13 mouse cellular contexts compared by ENCODE assay signal in genomic region chr7:100335921-100336320, GRCm38 (mm10). TPM values are rescaled to one million over a fixed set of nuclear protein-coding genes. Genes with fewer than 3 reads are reported as not detected.
"Had no signal": no experiment of that assay in that cellular context is flagged by ENCODE, and none has a peak within 500 bp of the region (broad histone marks: within the 10 kb centered on the region; RNA-seq: fewer than 3 reads in every experiment).

No protein-coding gene starts in this region.

- DNase-seq: gastrocnemius, adult 2 months; gastrocnemius, postnatal 10 days; gastrocnemius, postnatal 25 days; heart, adult 2 months; heart, postnatal 4 days; kidney, adult 18-20 months; kidney, adult 9 months; kidney, postnatal 14 days; kidney, postnatal 4 days; liver; liver, embryonic 13.5 days; liver, postnatal 0 days had no signal

RNA-seq across cellular contexts. Expression of gene P4ha3, which starts 50.6 kb away (rescaled TPM):
- total RNA-seq: granulocyte monocyte progenitor cell, adult 5-6 weeks had no signal
